Mouse (Mus musculus) C2C12 (cell line): ENCODE data around the gene Nebl.

ENCODE experiments used
- CTCF ChIP-seq: IDR thresholded peaks from one replicate; pipeline ENCODE4 v1.5.1; 2011; ENCODE audit not compliant: control insufficient read depth, insufficient read depth, insufficient read length
- FOSL1 ChIP-seq: IDR thresholded peaks from one replicate; pipeline ENCODE4 v1.8.0; 2011; ENCODE audit warnings: mild to moderate bottlenecking, low read length; ENCODE audit not compliant: poor library complexity, insufficient read depth, severe bottlenecking
- MAX ChIP-seq: IDR thresholded peaks from one replicate; pipeline ENCODE4 v1.6.1; 2011; ENCODE audit warnings: mild to moderate bottlenecking, control low read depth
- MYOD1 ChIP-seq: IDR thresholded peaks from one replicate; pipeline ENCODE4 v1.6.1; 2011; ENCODE audit warnings: low read depth; ENCODE audit not compliant: control insufficient read depth, insufficient read length
- USF1 ChIP-seq: IDR thresholded peaks from one replicate; pipeline ENCODE4 v1.6.1; 2011; ENCODE audit warnings: low read depth, mild to moderate bottlenecking, control low read depth, moderate library complexity

GRCm38 (mm10) chr2:17515686-17516085, 215.6 kb downstream of the Nebl start:
- TF ChIP-seq MAX (no peak), CTCF (no peak), MYOD1 (no peak), USF1 (no peak), FOSL1 (no peak)
